Mouse (Mus musculus) hindbrain, embryonic 14.5 days (tissue): Measurements from ENCODE around the gene Ephx3. TPM values are rescaled to one million over a fixed set of nuclear protein-coding genes. Genes with fewer than 3 reads are reported as not detected.

Experiments used
- ATAC-seq: fragments of 200-750 bp; cut with Nextera tagmentation; 2 replicates; pipeline ENCODE4 v1.8.0; 2017; ENCODE audit warnings: moderate number of reproducible peaks, mild to moderate bottlenecking, moderate TSS enrichment, moderate library complexity; ENCODE audit not compliant: low FRiP score
- DNase-seq: peaks from one replicate; pipeline ENCODE4 v3.0.0-alpha.2; 2015; ENCODE audit warnings: low spot score
- H3K27ac ChIP-seq: fragments of 300-500 bp; sonication (generic); 2 replicates; pipeline ENCODE4 v1.5.1; 2014; ENCODE audit warnings: mild to moderate bottlenecking, moderate library complexity
- H3K27me3 ChIP-seq: fragments of 300-500 bp; sonication (generic); 2 replicates; pipeline ENCODE4 v1.6.1; 2014; ENCODE audit warnings: mild to moderate bottlenecking, low read length, mixed read lengths; ENCODE audit not compliant: control insufficient read depth, insufficient read depth
- H3K36me3 ChIP-seq: fragments of 300-500 bp; sonication (generic); replicated peaks from 2 replicates; pipeline ENCODE4 v1.6.1; 2014; ENCODE audit not compliant: control insufficient read depth, insufficient read depth
- H3K4me1 ChIP-seq: fragments of 300-500 bp; sonication (generic); replicated peaks from 2 replicates; pipeline ENCODE4 v1.6.1; 2014; ENCODE audit warnings: antibody characterized with exemption, low read length, mixed read lengths; ENCODE audit not compliant: control insufficient read depth, insufficient read depth
- H3K4me2 ChIP-seq: fragments of 300-500 bp; sonication (generic); replicated peaks from 2 replicates; pipeline ENCODE4 v1.6.1; 2014; ENCODE audit warnings: mild to moderate bottlenecking, moderate library complexity
- H3K4me3 ChIP-seq: fragments of 300-500 bp; sonication (generic); replicated peaks from 2 replicates; pipeline ENCODE4 v1.5.1; 2014; ENCODE audit warnings: mild to moderate bottlenecking, low read length
- H3K9ac ChIP-seq: fragments of 300-500 bp; sonication (generic); 2 replicates; pipeline ENCODE4 v1.6.1; 2014
- H3K9me3 ChIP-seq: fragments of 300-500 bp; sonication (generic); 2 replicates; pipeline ENCODE4 v1.6.1; 2016; ENCODE audit warnings: low read length; ENCODE audit not compliant: control insufficient read depth
- WGBS: fragments of 180-500 bp; shearing (Covaris S2); extraction: QIAGEN DNeasy Blood & Tissue Kit; methylation state at CpG from one replicate; pipeline ENCODE4 v1.1.7; 2014; 5-methylcytosine and 5-hydroxymethylcytosine counted together
- polyA plus RNA-seq: library from polyadenylated mRNA; unstranded; fragments of >200 nt; fragmentation: Nextera tagmentation; extraction: Ambion mirVana; gene quantifications from 2 replicates; pipeline ENCODE4 v1.2.1, GENCODE M21; 2014

Ephx3 gene
- polyA plus RNA-seq, 1 experiment from 2014 or later: 0.23 TPM

DNA sequence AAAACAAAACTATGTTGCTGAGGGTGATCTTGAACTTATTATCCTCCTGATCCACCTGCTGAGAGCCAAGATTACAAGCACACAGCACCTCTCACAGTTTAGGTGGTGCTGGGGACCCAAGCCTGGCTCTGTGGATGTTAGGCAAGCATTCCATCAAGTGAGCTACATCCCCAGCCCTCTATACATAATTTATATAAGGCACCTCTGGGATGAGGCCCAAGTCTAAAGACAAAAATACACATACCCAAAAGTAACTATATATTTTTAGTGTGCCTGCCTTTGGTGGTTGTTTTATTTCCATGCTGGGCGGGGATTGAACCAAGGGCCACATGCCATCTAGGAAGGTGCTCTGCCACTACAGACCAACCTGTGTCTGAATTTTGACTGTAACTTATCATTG is 47.1 kb downstream of the Ephx3 start:
- Histone ChIP-seq H3K27me3 (no peaks in the 10 kb centered on the region), H3K4me3 (no peak overlapping the region), H3K27ac (no peak overlapping the region), H3K36me3 (peaks cover 40% of the 10 kb centered on the region), H3K9ac (no peak overlapping the region), H3K4me2 (no peak overlapping the region), H3K9me3 (no peaks in the 10 kb centered on the region), H3K4me1 (peaks cover 6% of the 10 kb centered on the region)
- ATAC-seq (no peak), DNase-seq (no peak)
- WGBS: 97% methylated on average over 1 of the region's 1 CpGs

Other genes starting within 250 kb of the Ephx3 start
- gene Rrp1b, start 153.4 kb downstream of the Ephx3 start, polyA plus RNA-seq: 27.7 and 29.1 TPM in 2 replicates
- 0.59 and 0.82 TPM in 2 replicates for gene Hsf2bp, start 153.2 kb downstream of the Ephx3 start, polyA plus RNA-seq
- gene Notch3, start 22.7 kb downstream of the Ephx3 start, polyA plus RNA-seq: 8.1 and 9.8 TPM in 2 replicates
- gene Brd4, start 95.2 kb upstream of the Ephx3 start, polyA plus RNA-seq: 87.9 and 89.3 TPM in 2 replicates
- gene Akap8, start 131.7 kb upstream of the Ephx3 start, polyA plus RNA-seq: 41.8 and 46.2 TPM in 2 replicates
- 111 and 121 TPM in 2 replicates for gene Akap8l, start 161.1 kb upstream of the Ephx3 start, polyA plus RNA-seq
- gene Wiz, start 199.9 kb upstream of the Ephx3 start, polyA plus RNA-seq: 45.9 and 47.5 TPM in 2 replicates
- 0.62 and 0.80 TPM in 2 replicates for gene Rasal3, start 214.0 kb upstream of the Ephx3 start, polyA plus RNA-seq
- not detected in 2 replicates for gene Pglyrp2, start 234.6 kb upstream of the Ephx3 start, polyA plus RNA-seq